Mouse (Mus musculus) cerebellum, adult 2 months (tissue): ENCODE data around the gene Bcas2. TPM values are rescaled to one million over a fixed set of nuclear protein-coding genes. Genes with fewer than 3 reads are reported as not detected.
A peak's percentile ranks its signal among the peaks of the same experiment; 100 is the strongest.

Source experiments
- DNase-seq, 2 experiments: peaks; one replicate each; pipeline ENCODE4 v3.0.0; 2021
- H3K27ac ChIP-seq: fragments of 200-500 bp; 2 replicates; pipeline ENCODE4 v1.5.1; 2012; ENCODE audit warnings: low read length, control low read depth, inconsistent platforms; ENCODE audit not compliant: insufficient read depth
- H3K27me3 ChIP-seq: fragments of 200-500 bp; 2 replicates; pipeline ENCODE4 v1.6.1; 2012; ENCODE audit warnings: inconsistent platforms, mild to moderate bottlenecking, low read length, moderate library complexity; ENCODE audit not compliant: control insufficient read depth, insufficient read depth
- H3K4me1 ChIP-seq: fragments of 200-500 bp; 2 replicates; pipeline ENCODE4 v1.6.1; 2011; ENCODE audit warnings: low read length; ENCODE audit not compliant: control insufficient read depth, insufficient read depth
- H3K4me3 ChIP-seq: fragments of 200-500 bp; replicated peaks from 2 replicates; pipeline ENCODE3; 2011; ENCODE audit warnings: mild to moderate bottlenecking, low read depth, low read length, control low read depth; ENCODE audit not compliant: insufficient read depth
- CTCF ChIP-seq: fragments of 200-500 bp; IDR thresholded peaks from 2 replicates; pipeline ENCODE4 v1.5.1; 2011; ENCODE audit warnings: low read depth, mild to moderate bottlenecking, control low read depth, low read length, moderate library complexity, borderline replicate concordance; ENCODE audit not compliant: insufficient read depth
- POLR2A ChIP-seq: fragments of 200-500 bp; IDR thresholded peaks from 2 replicates; pipeline ENCODE4 v1.6.1; 2011; ENCODE audit warnings: low read length, control low read depth, borderline replicate concordance; ENCODE audit not compliant: insufficient read depth
- WGBS: fragments of 180-500 bp; shearing (Covaris S2); methylation state at CpG from one replicate; pipeline ENCODE4 v1.1.7; 2018; 5-methylcytosine and 5-hydroxymethylcytosine counted together
- polyA plus RNA-seq: library from polyadenylated mRNA; depleted of rRNA; stranded (reverse); fragments of >200 nt; gene quantifications from 2 replicates; pipeline ENCODE4 v1.2.3, GENCODE M21; 2012; rRNA removed

The Bcas2 gene
- polyA plus RNA-seq = 139 TPM in 2 replicates

DNA sequence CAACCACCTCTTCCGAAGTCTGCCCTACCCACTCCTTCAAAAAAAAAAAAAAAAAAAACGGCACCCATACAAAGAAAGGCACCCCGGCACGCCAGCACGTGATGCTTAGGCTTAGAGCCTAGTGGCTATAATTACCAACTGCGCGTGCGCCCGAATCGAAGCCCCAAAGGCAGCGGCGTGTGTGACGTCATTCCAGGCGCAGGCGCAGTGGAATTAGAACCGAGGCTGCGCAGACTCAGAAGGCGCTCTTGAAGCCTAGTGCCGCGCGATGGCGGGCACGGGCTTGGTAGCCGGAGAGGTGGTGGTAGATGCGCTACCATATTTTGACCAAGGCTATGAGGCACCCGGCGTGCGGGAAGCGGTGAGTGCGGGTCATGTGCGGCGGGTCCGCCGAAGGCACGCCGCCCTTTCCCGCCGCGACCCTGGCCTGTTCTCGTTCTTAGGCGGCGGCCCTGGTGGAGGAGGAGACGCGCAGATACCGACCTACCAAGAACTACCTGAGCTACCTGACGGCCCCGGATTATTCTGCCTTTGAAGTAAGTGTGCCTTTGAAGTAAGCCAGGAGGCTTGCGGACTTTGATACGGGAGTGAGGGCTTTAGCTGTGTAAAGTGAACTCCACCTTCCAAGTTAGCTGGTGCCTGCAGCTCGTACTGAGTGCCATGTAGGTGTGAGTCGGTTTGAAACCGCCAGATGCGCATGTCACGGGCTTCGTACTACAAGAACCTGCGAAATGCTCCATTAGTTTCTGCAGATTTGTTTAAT, at the start of gene Bcas2:
Gene Bcas2 (plus strand): TSS at position 151 of the 763 bp plus-strand sequence.
- peak; percentile 98 to 99 for DNase-seq
- no peaks in the 10 kb centered on the region for H3K4me1 ChIP-seq
- under 1% methylated on average over 56 of the region's 56 CpGs for WGBS
- TF ChIP-seq CTCF = no peak
- peak; percentile 88 for TF ChIP-seq POLR2A
- H3K4me3 ChIP-seq = peak within 1 kb of the TSS; percentile 60
- peak within 1 kb of the TSS; percentile 48 for H3K27ac ChIP-seq
- H3K27me3 ChIP-seq = no peaks in the 10 kb centered on the region

- DNase-seq = no peak
- 89% methylated on average over 3 of the region's 3 CpGs for WGBS
- Histone ChIP-seq H3K27me3 (no peaks in the 10 kb centered on the region; the same call in 1 of the 2 replicates), H3K4me1 (no peaks in the 10 kb centered on the region), H3K27ac (no peak overlapping the region), H3K4me3 (no peak overlapping the region)
- TF ChIP-seq POLR2A (no peak), CTCF (no peak)
Measured at GRCm38 (mm10) chr3:103123636-103124035, 47.8 kb upstream of the Bcas2 start.

GRCm38 (mm10) chr3:103126138-103126537, 45.3 kb upstream of the Bcas2 start:
- 92% methylated on average over 3 of the region's 3 CpGs for WGBS
- TF ChIP-seq POLR2A (no peak), CTCF (no peak)

DNA sequence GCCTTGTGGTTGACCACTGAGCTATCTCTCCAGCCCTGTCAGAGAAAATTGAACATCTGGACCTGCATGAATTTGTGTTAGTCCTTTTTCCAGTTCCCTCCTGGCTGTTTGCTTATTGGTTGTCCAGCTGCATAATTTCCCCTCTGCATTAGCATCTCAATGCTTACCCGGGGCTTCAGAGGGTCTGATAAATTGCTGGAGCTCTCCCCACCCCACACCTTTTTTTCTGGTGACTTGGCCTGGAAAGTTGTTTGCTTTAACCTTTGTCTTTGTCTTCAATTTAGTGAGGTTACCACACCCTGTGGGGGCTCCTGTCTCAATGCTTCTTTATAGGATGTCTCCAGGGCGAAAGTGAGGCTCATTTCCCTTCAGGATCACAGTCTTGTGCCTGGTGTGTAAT, 44.3 kb upstream of the Bcas2 start:
- H3K4me3 ChIP-seq = no peak overlapping the region
- 32% methylated on average over 2 of the region's 2 CpGs for WGBS
- TF ChIP-seq POLR2A (no peak), CTCF (no peak)
- H3K27me3 ChIP-seq = no peaks in the 10 kb centered on the region
- no peak overlapping the region for H3K27ac ChIP-seq
- no peak for DNase-seq
- H3K4me1 ChIP-seq = no peaks in the 10 kb centered on the region

More at GRCm38 (mm10) chr3:103126138-103126537, 45.3 kb upstream of the Bcas2 start:
- no peaks in the 10 kb centered on the region for H3K4me1 ChIP-seq
- no peak for DNase-seq
- H3K27ac ChIP-seq = no peak overlapping the region
- H3K4me3 ChIP-seq = no peak overlapping the region
- H3K27me3 ChIP-seq = no peaks in the 10 kb centered on the region

DNA sequence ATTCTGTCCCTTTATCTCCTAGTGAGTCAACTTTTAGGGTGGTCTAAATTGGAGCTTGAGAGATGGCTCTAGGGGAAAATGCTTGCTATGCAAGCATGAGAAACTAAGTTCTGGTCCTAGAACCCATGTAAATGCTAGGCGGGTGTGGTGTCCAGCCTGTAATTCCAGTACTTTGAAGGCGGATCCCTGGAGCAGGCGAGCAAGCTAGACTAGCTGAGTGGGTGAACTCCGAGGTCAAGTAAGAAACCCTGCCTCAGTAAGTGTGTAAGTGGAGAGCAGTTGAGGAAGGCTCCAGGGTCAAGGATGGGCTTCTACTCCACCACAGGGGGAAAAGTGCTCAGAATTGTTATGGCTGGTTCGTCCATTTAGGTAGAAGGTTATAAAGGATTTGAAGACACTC, 43.7 kb upstream of the Bcas2 start:
- Histone ChIP-seq H3K4me3 (no peak overlapping the region), H3K4me1 (no peaks in the 10 kb centered on the region), H3K27ac (no peak overlapping the region), H3K27me3 (no peaks in the 10 kb centered on the region)
- no peak for DNase-seq
- 85% methylated on average over 5 of the region's 5 CpGs for WGBS
- TF ChIP-seq POLR2A (no peak), CTCF (no peak)

DNA sequence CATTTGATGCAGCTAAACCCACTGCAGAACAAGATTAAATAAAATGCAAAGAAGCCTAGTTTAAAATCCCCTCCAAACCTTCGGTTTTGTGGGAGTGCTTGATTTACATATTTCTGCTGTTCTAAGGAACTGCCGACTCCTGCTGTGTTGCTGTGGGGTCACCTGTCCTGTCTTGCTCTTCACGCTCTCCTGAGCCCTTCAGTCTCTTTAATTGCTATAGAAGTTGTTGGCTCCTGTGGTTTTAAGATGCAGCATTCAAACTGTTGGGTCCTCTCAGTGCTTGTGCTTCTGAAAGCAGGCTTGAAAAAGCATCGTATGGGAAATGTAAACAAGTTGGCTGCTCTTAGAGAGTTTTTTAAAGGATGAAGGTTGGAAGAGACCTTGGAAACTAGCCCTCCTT, 43.2 kb upstream of the Bcas2 start:
- TF ChIP-seq POLR2A (no peak), CTCF (no peak)
- H3K4me1 ChIP-seq = no peaks in the 10 kb centered on the region
- H3K4me3 ChIP-seq = no peak overlapping the region
- no peak for DNase-seq
- 44% methylated on average over 4 of the region's 4 CpGs for WGBS
- no peak overlapping the region for H3K27ac ChIP-seq
- no peaks in the 10 kb centered on the region for H3K27me3 ChIP-seq

GRCm38 (mm10) chr3:103129367-103130159, 41.9 kb upstream of the Bcas2 start:
- 85% methylated on average over 8 of the region's 8 CpGs for WGBS
- H3K4me1 ChIP-seq = no peaks in the 10 kb centered on the region
- H3K4me3 ChIP-seq = no peak overlapping the region
- H3K27me3 ChIP-seq = no peaks in the 10 kb centered on the region
- DNase-seq = no peak
- no peak overlapping the region for H3K27ac ChIP-seq
- no peak for TF ChIP-seq CTCF
- TF ChIP-seq POLR2A = no peak

DNA sequence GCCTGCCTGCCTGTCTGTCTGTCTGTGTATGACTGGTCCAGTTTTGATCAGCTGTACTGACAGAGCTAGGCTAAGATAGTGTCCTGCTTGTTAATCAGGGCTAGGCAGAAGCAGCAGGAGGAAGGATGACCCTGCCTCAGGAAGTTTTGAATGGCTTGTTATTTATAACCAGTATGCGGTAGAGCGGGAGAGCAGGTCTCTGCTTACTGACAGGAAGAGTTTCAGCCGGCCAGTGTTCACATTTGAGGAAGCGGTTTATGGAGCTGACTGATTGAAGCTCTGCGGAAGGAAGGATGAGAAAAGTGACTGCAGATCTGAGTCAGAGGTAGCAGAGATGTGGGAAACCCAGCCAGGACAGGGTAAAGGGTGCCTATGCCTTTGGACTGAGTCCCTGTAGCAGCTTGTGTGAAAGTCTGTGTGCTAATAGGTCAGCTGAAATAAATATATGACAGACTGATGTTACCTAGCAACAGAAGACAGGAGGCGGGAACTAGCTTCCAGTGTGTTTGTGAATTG, 41.2 kb upstream of the Bcas2 start:
- 33% methylated on average over 6 of the region's 6 CpGs for WGBS
- H3K4me3 ChIP-seq = no peak overlapping the region

More for the DNA sequence above, 41.2 kb upstream of the Bcas2 start:
- H3K27me3 ChIP-seq = no peaks in the 10 kb centered on the region
- TF ChIP-seq CTCF (no peak), POLR2A (no peak)
- DNase-seq = peak in 1 of 2 experiments; percentile 11
- no peak overlapping the region for H3K27ac ChIP-seq
- H3K4me1 ChIP-seq = no peaks in the 10 kb centered on the region
